In the genomic region with DNA sequence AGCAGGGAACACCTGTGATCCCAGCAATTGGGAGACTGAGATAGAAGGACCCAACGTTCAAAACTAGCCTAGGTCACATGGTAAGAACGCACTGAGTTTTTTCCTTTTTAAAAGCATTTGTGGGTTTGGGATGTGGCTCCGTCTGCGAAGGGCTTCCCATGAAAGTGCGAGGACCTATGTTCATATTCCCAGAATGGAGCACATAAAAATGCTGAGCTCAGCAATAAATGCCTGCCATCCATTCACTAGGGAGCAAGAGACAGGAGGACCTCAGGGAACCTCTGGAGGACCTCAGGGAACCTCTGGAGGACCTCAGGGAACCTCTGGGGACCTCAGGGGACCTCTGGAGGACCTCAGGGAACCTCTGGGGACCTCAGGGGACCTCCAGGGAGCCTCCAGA, we compare ENCODE assay signal across 38 mouse cellular contexts. TPM values are rescaled to one million over a fixed set of nuclear protein-coding genes. Genes with fewer than 3 reads are reported as not detected.
"Had no signal": no experiment of that assay in that cellular context is flagged by ENCODE, and none has a peak within 500 bp of the region (broad histone marks: within the 10 kb centered on the region; RNA-seq: fewer than 3 reads in every experiment).

No protein-coding gene starts in this region.

- H3K36me3 ChIP-seq: heart, embryonic 10.5 days; heart, embryonic 12.5 days; hindbrain, embryonic 13.5 days; hindbrain, embryonic 15.5 days; limb, embryonic 13.5 days; limb, embryonic 15.5 days; liver, embryonic 13.5 days; liver, embryonic 15.5 days had no signal

- H3K4me1 ChIP-seq: hindbrain, embryonic 15.5 days; limb, embryonic 13.5 days; limb, embryonic 15.5 days; liver, embryonic 13.5 days; liver, embryonic 15.5 days had no signal

- H3K9ac ChIP-seq: heart, embryonic 12.5 days; hindbrain, embryonic 13.5 days; hindbrain, embryonic 15.5 days; limb, embryonic 13.5 days; limb, embryonic 15.5 days; liver, embryonic 13.5 days; liver, embryonic 15.5 days had no signal

- ATAC-seq: hindbrain, postnatal 0 days; intestine, embryonic 16.5 days had no signal

- H3K9me3 ChIP-seq: heart, embryonic 10.5 days; hindbrain, embryonic 13.5 days; hindbrain, embryonic 15.5 days; limb, embryonic 13.5 days; limb, embryonic 15.5 days; liver, embryonic 13.5 days; liver, embryonic 15.5 days had no signal

- H3K4me3 ChIP-seq: gastrocnemius, adult 2 months; heart, embryonic 10.5 days; heart, embryonic 12.5 days; hindbrain, embryonic 13.5 days; hindbrain, embryonic 15.5 days; layer of hippocampus, adult 2 months; left cerebral cortex, adult 2 months; limb, embryonic 13.5 days; limb, embryonic 15.5 days; liver, embryonic 13.5 days; liver, embryonic 15.5 days had no signal

- DNase-seq: gastrocnemius, adult 2 months; gastrocnemius, postnatal 10 days; gastrocnemius, postnatal 25 days; heart, adult 18-20 months; heart, postnatal 14 days; heart, postnatal 36 days; kidney, adult 11 months; kidney, adult 2 months; kidney, postnatal 10 days; kidney, postnatal 25 days; kidney, postnatal 4 days; left cerebral cortex, postnatal 4 days; liver, embryonic 13.5 days had no signal

- H3K27ac ChIP-seq: gastrocnemius, adult 2 months; heart, embryonic 10.5 days; hindbrain, embryonic 13.5 days; hindbrain, embryonic 15.5 days; hindbrain, postnatal 0 days; layer of hippocampus, adult 2 months; left cerebral cortex, adult 2 months; limb, embryonic 13.5 days; limb, embryonic 15.5 days; liver, embryonic 13.5 days; liver, embryonic 15.5 days had no signal

- H3K4me2 ChIP-seq: heart, embryonic 12.5 days; hindbrain, embryonic 13.5 days; hindbrain, embryonic 15.5 days; limb, embryonic 13.5 days; limb, embryonic 15.5 days; liver, embryonic 13.5 days; liver, embryonic 15.5 days had no signal

RNA-seq across cellular contexts. Expression of a gene that starts 1.7 kb away (rescaled TPM):
- total RNA-seq: gastrocnemius, postnatal 10 days; gastrocnemius, postnatal 25 days; gastrocnemius, postnatal 4 days; granulocyte monocyte progenitor cell, adult 5-6 weeks; heart, postnatal 14 days; hematopoietic stem cell, adult 5-6 weeks; hindbrain, postnatal 0 days; layer of hippocampus, postnatal 10 days; left cerebral cortex, postnatal 4 days had no signal
- polyA plus RNA-seq: frontal cortex, adult 2 months; heart, embryonic 12.5 days; heart, embryonic 14.5 days; hindbrain, embryonic 11.5 days; hindbrain, embryonic 13.5 days; hindbrain, embryonic 15.5 days; intestine, embryonic 14.5 days; kidney, adult 2 months; kidney, embryonic 14.5 days; kidney, embryonic 16.5 days; limb, embryonic 11.5 days; limb, embryonic 13.5 days; liver, embryonic 13.5 days had no signal

RNA-seq across cellular contexts. Expression of a gene that starts 46.5 kb away (rescaled TPM):
- total RNA-seq: gastrocnemius, adult 2 months; gastrocnemius, postnatal 10 days; gastrocnemius, postnatal 25 days; gastrocnemius, postnatal 4 days; granulocyte monocyte progenitor cell, adult 5-6 weeks; heart, adult 18-20 months; heart, adult 8-10 months; heart, postnatal 14 days; heart, postnatal 36 days; hematopoietic stem cell, adult 5-6 weeks; layer of hippocampus, postnatal 25 days; left cerebral cortex, adult 2 months had no signal
- polyA plus RNA-seq: heart, embryonic 14.5 days; heart, embryonic 16.5 days; intestine, embryonic 14.5 days; intestine, embryonic 16.5 days; kidney, adult 2 months; kidney, embryonic 14.5 days; kidney, embryonic 16.5 days; limb, embryonic 11.5 days; limb, embryonic 13.5 days; limb, embryonic 15.5 days; liver, embryonic 13.5 days; liver, embryonic 15.5 days had no signal
